Mouse (Mus musculus) limb, embryonic 13.5 days (tissue): ENCODE measurements around the gene Cfap65. TPM values are rescaled to one million over a fixed set of nuclear protein-coding genes. Genes with fewer than 3 reads are reported as not detected.
A peak's percentile ranks its signal among the peaks of the same experiment; 100 is the strongest.

Source experiments
- ATAC-seq: fragments of 200-750 bp; cut with Nextera tagmentation; 2 replicates; pipeline ENCODE4 v1.8.0; 2017; ENCODE audit warnings: low read depth, moderate number of reproducible peaks, moderate TSS enrichment; ENCODE audit not compliant: low FRiP score
- H3K27ac ChIP-seq: fragments of 300-500 bp; sonication (generic); 2 replicates; pipeline ENCODE4 v1.5.1; 2015; ENCODE audit warnings: inconsistent platforms, mild to moderate bottlenecking, moderate library complexity
- H3K27me3 ChIP-seq: fragments of 300-500 bp; sonication (generic); 2 replicates; pipeline ENCODE4 v1.6.1; 2015; ENCODE audit warnings: mild to moderate bottlenecking, inconsistent platforms
- H3K36me3 ChIP-seq: fragments of 300-500 bp; sonication (generic); 2 replicates; pipeline ENCODE4 v1.6.1; 2015; ENCODE audit warnings: inconsistent platforms, mild to moderate bottlenecking, moderate library complexity
- H3K4me1 ChIP-seq: fragments of 300-500 bp; sonication (generic); 2 replicates; pipeline ENCODE4 v1.6.1; 2015; ENCODE audit warnings: inconsistent platforms
- H3K4me2 ChIP-seq: fragments of 300-500 bp; sonication (generic); replicated peaks from 2 replicates; pipeline ENCODE4 v1.6.1; 2015; ENCODE audit warnings: inconsistent platforms, mild to moderate bottlenecking, moderate library complexity
- H3K4me3 ChIP-seq: fragments of 300-500 bp; sonication (generic); 2 replicates; pipeline ENCODE4 v1.5.1; 2015; ENCODE audit warnings: moderate library complexity, mild to moderate bottlenecking, inconsistent platforms
- H3K9ac ChIP-seq: fragments of 300-500 bp; sonication (generic); 2 replicates; pipeline ENCODE4 v1.6.1; 2015; ENCODE audit warnings: mild to moderate bottlenecking, inconsistent platforms
- H3K9me3 ChIP-seq: fragments of 300-500 bp; sonication (generic); 2 replicates; pipeline ENCODE4 v1.6.1; 2016; ENCODE audit warnings: inconsistent platforms
- WGBS: fragments of 180-500 bp; shearing (Covaris S2); methylation state at CpG from one replicate; pipeline ENCODE4 v1.1.7; 2015; 5-methylcytosine and 5-hydroxymethylcytosine counted together
- polyA plus RNA-seq: library from polyadenylated mRNA; unstranded; fragments of >200 nt; fragmentation: Nextera tagmentation; extraction: Ambion mirVana; gene quantifications from 2 replicates; pipeline ENCODE4 v1.2.1, GENCODE M21; 2015

Gene Cfap65
- polyA plus RNA-seq, 1 experiment from 2014 or later, result not detected

DNA sequence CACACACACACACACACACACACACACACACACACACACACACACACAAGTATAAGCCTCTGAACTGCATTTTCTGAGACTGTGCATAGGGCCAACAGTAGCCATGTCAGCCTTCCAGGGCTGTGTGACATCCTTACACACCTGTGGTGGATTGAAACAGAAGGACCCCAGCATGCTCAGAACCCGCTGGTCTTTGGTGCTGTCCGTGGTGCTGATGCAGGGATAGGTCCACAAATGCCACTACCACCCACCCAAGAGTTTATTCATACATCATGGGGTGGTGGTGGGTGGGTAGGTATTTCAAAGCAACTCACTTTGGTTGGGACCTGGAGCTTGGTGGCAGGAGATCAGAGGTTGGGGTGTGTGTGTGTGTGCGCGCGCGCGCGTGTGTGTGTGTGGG, 43.9 kb downstream of the Cfap65 start:
- Histone ChIP-seq H3K4me2 (no peak overlapping the region), H3K27ac (no peak overlapping the region), H3K9ac (no peak overlapping the region), H3K27me3 (peaks cover 96% of the 10 kb centered on the region), H3K9me3 (no peaks in the 10 kb centered on the region), H3K4me3 (no peak overlapping the region), H3K4me1 (no peaks in the 10 kb centered on the region), H3K36me3 (no peaks in the 10 kb centered on the region)
- 0% methylated on average over 7 of the region's 8 CpGs for WGBS
- no peak for ATAC-seq

DNA sequence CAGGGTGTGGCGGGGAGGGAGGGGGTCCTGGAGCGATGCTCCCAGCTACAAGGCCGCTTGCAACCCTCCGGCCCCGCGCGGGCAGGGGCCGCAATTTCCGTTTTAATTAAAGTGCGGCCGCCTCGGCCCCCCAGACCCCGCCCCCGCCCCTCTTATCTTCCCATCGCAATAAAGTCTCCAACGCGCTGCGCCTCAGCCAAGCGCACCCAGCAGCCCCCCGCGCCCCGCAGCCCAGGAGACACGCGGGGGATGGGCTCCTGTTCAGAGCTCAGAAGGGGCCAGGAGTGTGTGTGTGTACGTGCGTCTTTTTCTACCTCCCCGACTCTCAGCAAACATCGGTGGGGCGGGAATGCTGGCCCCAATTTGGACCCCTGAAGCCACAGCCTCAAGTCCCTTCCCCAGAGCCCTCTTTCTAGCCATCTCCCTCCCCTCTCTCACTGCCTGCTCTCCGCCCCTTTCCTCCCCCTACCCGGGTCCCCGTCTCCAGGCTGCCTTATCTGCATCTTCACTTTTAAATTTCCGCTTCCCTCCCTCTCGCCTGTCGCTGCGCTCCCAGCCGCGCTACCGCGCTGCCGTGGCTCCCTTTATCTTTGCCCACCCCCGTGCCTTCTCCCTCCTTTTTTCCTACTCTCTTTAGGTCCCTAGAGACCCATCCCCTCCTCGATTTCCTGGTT, 49.9 kb downstream of the Cfap65 start, which contains the start of gene Fev:
TSS of gene Fev (minus strand) at position 51 of the 674 bp plus-strand sequence.
- H3K27ac ChIP-seq, result no peak within 1 kb of the TSS

DNA sequence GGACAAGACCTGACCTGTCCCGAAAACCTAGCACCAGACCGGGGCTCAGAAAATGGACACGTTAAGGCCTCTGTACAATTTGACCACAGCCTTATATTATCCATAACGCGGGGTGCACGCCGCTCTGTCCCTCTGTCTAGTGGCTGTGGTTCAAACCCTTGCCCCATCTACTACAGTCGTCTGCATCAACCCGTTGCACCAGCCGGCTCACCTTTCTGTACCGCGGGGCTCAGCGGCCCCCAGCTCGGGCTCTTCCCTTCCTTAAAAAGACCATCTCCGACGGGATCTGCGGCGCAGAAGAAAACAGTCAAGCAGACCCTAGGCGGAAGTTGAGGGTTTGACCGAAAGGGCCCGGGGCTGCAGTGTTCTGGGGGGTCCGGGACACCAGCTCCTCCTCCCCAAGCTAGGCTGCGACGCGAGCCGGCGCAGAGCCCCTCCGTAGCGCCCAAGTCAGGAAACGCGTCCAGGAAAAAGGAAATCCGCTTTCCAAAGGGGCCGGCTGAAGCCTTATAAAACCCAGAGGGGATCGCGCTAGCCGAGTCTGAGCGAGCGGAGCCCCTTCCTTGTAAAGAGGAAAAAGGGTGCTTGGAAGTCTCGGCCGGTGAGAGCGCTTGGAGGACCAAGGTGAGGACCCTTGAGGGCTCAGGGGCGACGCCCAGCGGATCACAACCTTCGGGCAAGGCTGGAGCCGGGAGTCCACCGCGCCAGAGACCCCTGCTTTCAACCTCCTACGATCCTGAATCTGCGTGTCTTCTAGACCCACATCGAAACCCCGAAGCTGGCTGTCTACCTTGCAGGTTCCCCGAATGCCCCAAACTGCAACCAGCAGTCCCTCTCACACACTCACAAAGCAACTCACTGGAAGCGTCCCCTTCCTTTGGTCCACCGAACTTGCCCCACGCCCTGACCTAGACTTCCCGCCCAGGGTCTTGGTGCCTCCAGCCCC, 50.9 kb downstream of the Cfap65 start:
- WGBS, result 1% methylated on average over 57 of the region's 57 CpGs
- Histone ChIP-seq H3K4me3 (peak overlapping the region; percentile 31), H3K27me3 (peaks cover 96% of the 10 kb centered on the region), H3K9ac (no peak overlapping the region), H3K4me1 (peaks cover 31% of the 10 kb centered on the region), H3K27ac (no peak overlapping the region), H3K4me2 (peak overlapping the region; percentile 52), H3K36me3 (no peaks in the 10 kb centered on the region), H3K9me3 (no peaks in the 10 kb centered on the region)
- no peak for ATAC-seq

More for the DNA sequence above, 49.9 kb downstream of the Cfap65 start, which contains the start of gene Fev:
- H3K27me3 ChIP-seq, result peaks cover 97% of the 10 kb centered on the region
- H3K36me3 ChIP-seq, result no peaks in the 10 kb centered on the region
- peak within 1 kb of the TSS; percentile 31 for H3K4me3 ChIP-seq
- no peak within 1 kb of the TSS for H3K9ac ChIP-seq
- H3K4me1 ChIP-seq, result peaks cover 31% of the 10 kb centered on the region
- no peaks in the 10 kb centered on the region for H3K9me3 ChIP-seq
- peak within 1 kb of the TSS; percentile 52 for H3K4me2 ChIP-seq
- WGBS, result 2% methylated on average over 42 of the region's 43 CpGs
- no peak for ATAC-seq

DNA sequence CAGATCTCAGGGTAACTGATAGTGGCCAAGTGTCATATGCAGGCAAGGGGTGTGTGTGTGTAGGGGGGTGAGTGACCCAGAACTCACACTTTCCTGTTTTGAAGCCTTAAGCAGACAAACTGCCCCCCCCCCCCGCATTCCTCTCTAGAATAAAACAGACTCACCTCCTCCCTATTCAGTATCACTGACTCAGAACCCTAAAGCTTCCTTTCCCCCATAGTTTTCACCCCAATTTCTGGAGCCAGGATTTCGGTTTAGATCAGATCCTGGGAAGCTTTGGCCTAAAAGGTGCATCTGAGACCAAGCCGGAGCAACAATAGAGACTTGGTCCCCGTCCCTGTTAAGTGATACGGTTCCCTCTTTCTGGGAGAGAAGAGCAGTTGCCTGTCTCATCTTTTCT, 52.0 kb downstream of the Cfap65 start:
- Histone ChIP-seq H3K4me3 (no peak overlapping the region), H3K4me2 (no peak overlapping the region), H3K9ac (no peak overlapping the region), H3K27me3 (peaks cover 98% of the 10 kb centered on the region), H3K36me3 (no peaks in the 10 kb centered on the region), H3K9me3 (no peaks in the 10 kb centered on the region), H3K27ac (no peak overlapping the region), H3K4me1 (peaks cover 31% of the 10 kb centered on the region)
- 7% methylated on average over 5 of the region's 5 CpGs for WGBS
- ATAC-seq, result no peak

DNA sequence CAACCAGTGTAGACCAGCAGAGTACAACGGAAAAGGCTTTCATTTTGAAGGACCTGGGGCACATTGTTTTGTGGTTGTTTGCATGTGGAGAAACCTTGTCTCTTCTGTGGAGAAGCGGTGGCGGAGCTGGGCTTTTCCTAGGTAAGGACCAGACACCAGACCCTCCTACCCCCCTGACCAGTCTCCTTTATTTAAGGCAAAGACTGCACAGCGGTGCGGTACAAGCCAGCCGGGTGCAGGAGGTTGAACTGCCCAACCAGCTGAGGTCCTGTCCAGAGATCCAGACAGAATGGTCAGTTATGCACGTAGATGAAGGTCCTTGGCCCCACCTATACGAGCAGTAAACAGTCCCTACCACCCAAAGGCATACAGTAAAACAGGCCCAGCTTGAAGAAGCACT, 52.6 kb downstream of the Cfap65 start:
- H3K4me1 ChIP-seq, result peaks cover 31% of the 10 kb centered on the region
- no peaks in the 10 kb centered on the region for H3K9me3 ChIP-seq
- no peak overlapping the region for H3K9ac ChIP-seq
- no peak for ATAC-seq
- peak overlapping the region; percentile 62 for H3K4me2 ChIP-seq
- peaks cover 98% of the 10 kb centered on the region for H3K27me3 ChIP-seq
- H3K36me3 ChIP-seq, result no peaks in the 10 kb centered on the region
- no peak overlapping the region for H3K27ac ChIP-seq
- H3K4me3 ChIP-seq, result peak overlapping the region; percentile 40
- WGBS, result 2% methylated on average over 8 of the region's 8 CpGs

DNA sequence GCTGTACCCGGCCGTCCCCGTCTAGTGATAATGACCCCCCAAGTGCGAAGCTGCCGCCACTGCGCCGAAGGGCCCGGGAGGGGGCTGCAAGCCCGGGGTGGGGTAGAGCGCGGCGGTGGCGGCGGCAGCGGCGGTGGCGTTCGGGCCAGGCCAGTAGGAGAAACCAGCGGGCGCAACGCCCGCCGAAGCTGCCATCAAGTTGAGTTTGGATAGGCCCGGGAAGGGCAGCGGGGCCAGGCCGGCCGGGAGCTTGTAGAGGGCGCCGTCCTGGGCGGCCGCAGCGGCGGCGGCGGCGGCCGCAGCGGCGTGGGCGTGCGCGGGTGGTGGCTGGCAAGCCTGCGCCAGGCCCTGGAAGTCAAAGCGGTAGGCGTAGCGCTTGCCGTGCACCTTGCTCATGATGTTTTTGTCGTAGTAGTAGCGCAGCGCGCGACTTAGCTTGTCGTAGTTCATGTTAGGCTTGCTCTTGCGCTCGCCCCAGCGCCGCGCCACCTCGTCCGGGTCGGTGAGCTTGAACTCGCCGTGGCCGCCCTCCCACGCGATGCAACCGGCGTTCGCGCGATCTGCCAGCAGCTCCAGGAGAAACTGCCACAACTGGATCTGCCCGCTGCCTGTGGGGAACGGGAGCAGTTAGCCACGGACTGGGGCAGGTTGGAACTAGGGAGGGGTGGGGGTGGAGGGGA, 53.2 kb downstream of the Cfap65 start:
- no peaks in the 10 kb centered on the region for H3K9me3 ChIP-seq
- peak overlapping the region; percentile 40 for H3K4me3 ChIP-seq
- under 1% methylated on average over 73 of the region's 74 CpGs for WGBS
- H3K4me2 ChIP-seq, result peak overlapping the region; percentile 62
- no peak for ATAC-seq
- H3K27me3 ChIP-seq, result peaks cover 98% of the 10 kb centered on the region
- H3K27ac ChIP-seq, result no peak overlapping the region
- H3K4me1 ChIP-seq, result peaks cover 31% of the 10 kb centered on the region
- H3K36me3 ChIP-seq, result no peaks in the 10 kb centered on the region
- peak overlapping the region; percentile 26; the same call in 1 of the 2 replicates for H3K9ac ChIP-seq

DNA sequence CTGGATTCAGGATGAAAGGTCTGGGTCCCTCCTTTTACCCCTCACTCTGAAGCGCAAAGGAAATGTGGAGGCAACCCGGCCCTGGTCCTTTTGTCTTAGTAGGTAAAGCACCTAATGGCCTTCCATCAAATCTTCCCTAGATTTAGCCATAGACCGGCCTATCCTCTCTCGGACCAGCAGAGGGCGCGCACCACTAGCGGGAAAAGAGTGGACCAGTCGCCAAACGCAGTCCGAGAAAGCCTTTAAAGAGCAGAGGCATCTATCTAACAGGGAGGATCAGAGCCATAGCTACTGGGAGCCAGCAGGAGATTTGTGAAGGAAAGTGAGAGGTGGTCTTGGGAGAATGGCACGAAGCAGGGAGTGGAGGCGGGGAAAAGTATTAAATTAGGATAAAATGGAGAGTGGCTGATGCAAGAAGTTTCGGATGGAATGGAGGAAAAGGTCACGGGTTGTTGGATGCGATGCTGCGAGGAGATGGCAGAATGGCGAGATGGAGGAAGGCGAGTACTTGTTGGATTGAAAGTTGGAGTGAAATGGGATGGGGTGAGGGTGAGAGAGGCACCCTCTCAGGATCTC, 54.5 kb downstream of the Cfap65 start:
- no peaks in the 10 kb centered on the region for H3K36me3 ChIP-seq
- 1% methylated on average over 18 of the region's 18 CpGs for WGBS
- peaks cover 97% of the 10 kb centered on the region for H3K27me3 ChIP-seq
- H3K4me1 ChIP-seq, result peaks cover 30% of the 10 kb centered on the region
- H3K9ac ChIP-seq, result no peak overlapping the region
- H3K4me3 ChIP-seq, result peak overlapping the region; percentile 9; the same call in 1 of the 2 replicates
- no peak overlapping the region for H3K27ac ChIP-seq
- peak overlapping the region; percentile 19; the same call in 1 of the 2 replicates for H3K4me2 ChIP-seq
- ATAC-seq, result no peak
- no peaks in the 10 kb centered on the region for H3K9me3 ChIP-seq

DNA sequence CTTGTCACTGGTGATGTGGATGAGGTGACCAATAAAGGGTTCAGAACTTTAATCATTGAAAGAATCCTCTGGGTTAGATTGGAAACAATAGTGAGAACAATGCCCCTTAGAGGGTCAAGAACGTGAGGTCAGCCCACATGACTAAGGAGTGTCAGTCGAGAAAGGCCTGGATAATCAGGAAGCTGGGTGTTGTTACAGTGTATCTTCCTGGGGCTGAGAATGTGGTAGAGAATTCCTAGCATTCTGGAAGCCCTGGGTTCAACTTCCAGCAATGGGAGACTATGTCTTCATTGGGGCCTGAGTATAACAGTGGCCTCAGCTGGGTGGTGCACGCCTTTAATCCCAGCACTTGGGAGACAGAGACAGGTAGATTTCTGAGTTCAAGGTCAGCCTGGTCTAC, 58.2 kb downstream of the Cfap65 start:
- H3K4me1 ChIP-seq, result peaks cover 7% of the 10 kb centered on the region
- no peak overlapping the region for H3K27ac ChIP-seq
- WGBS, result 66% methylated on average over 3 of the region's 3 CpGs
- H3K36me3 ChIP-seq, result no peaks in the 10 kb centered on the region
- H3K9me3 ChIP-seq, result no peaks in the 10 kb centered on the region
- H3K4me2 ChIP-seq, result no peak overlapping the region
- H3K27me3 ChIP-seq, result peaks cover 78% of the 10 kb centered on the region
- no peak overlapping the region for H3K4me3 ChIP-seq
- H3K9ac ChIP-seq, result no peak overlapping the region
- no peak for ATAC-seq

DNA sequence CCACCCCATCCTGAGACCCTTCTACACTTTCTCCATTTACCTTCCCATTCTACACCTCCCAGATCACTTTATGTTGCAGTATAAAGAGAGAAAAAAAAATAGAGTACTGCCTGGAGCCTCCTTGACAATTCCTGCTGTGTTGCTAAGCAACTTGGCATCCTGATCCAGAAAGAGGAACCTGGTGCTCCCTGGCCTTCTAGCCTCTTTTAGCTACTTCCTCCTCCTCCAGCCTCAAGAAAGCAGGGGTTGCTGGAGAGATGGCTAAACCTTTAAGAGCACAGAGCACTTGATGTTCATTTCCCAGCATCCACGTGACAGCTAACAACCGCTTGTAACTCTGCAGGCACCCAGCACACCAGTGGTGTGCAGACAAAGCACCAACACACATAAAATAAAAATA, 63.2 kb downstream of the Cfap65 start:
- Histone ChIP-seq H3K9me3 (no peaks in the 10 kb centered on the region), H3K27ac (no peak overlapping the region), H3K36me3 (no peaks in the 10 kb centered on the region), H3K27me3 (peaks cover 64% of the 10 kb centered on the region), H3K4me2 (no peak overlapping the region), H3K4me3 (no peak overlapping the region), H3K9ac (no peak overlapping the region), H3K4me1 (no peaks in the 10 kb centered on the region)
- 61% methylated on average over 2 of the region's 2 CpGs for WGBS
- no peak for ATAC-seq

DNA sequence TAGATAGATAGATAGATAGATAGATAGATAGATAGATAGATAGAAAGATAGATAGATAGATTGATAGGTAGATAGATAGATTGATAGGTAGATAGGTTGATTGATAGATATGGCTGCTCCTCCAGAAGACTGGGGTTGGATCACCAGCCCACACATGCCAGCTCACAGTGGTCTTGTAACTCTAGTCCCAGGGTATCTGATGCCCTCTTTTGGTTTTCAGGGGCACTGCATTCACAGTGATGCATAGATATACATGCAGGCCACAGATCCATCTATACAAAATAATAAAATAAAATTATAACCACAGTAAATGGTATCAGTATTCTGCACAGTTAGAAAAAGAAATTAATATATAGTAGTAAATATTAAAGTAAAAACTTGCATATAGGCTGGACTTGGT, 73.6 kb downstream of the Cfap65 start:
- Histone ChIP-seq H3K4me3 (no peak overlapping the region), H3K27ac (no peak overlapping the region), H3K9me3 (no peaks in the 10 kb centered on the region), H3K27me3 (peaks cover 49% of the 10 kb centered on the region), H3K4me1 (peaks cover 10% of the 10 kb centered on the region), H3K9ac (no peak overlapping the region), H3K36me3 (no peaks in the 10 kb centered on the region), H3K4me2 (no peak overlapping the region)
- no peak for ATAC-seq

DNA sequence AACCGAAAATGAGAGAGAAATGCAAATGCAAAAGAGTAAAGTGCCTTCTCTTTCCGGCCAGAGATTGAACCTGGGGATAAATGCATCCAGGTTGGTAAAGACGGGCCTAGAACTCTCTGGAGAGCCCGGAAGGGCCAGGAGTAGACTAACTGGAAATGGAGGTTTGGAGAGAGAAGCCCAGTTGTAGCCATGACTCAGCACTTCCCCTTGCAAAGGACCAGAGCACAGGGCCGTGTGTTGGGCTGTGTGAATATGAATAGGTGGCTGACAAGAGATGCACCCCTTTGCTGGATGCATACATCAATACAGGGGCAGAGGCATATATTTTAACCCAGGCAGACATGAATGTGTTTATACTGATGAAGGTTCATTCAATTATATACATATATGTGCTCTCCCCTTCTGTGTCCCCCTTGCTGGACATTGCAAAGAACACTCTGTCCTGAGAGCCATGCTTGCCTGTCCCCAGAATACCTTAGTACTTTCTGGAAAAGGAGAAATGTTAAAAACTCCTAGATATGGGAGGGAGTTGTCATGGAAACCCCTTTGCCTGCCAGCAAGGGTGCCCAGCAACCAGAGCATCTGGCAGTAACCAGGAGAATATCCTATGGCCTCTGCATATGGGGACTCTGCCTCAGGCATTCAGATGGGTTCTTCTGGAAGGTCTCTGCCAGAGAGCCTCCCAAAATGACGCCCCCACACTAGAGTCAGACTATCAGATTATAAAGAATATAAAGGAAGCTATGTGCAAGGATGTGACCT, 76.0 kb downstream of the Cfap65 start:
- Histone ChIP-seq H3K27me3 (peaks cover 72% of the 10 kb centered on the region), H3K4me2 (no peak overlapping the region), H3K4me3 (no peak overlapping the region), H3K27ac (no peak overlapping the region), H3K4me1 (peaks cover 27% of the 10 kb centered on the region), H3K9me3 (no peaks in the 10 kb centered on the region), H3K36me3 (no peaks in the 10 kb centered on the region), H3K9ac (no peak overlapping the region)
- ATAC-seq, result no peak
- WGBS, result 39% methylated on average over 6 of the region's 6 CpGs
